In the genomic region with DNA sequence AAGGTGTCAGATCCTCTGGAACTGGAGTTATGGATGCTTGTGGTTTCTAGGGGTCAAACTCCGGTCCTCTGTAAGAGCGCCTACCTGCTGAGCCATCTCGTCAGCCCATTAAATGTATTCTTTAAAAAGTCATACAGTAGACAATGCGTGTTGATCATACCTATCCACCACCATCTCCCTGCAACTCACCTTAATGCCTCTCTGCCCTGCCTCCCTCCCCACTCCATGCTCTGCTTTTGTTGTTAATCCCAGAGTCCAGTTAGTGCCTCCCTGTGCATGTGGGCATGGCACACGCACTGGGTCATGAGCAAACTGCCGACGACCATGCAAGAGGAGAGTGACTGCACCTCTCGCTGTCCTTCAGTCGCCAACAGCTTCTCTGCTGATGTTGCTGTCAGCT, we compare ENCODE assay signal across 21 mouse cellular contexts. TPM values are rescaled to one million over a fixed set of nuclear protein-coding genes. Genes with fewer than 3 reads are reported as not detected.
DNase-seq lines count a peak whose midpoint lies in the region; ATAC-seq and TF ChIP-seq lines count a peak whose summit lies in the region.
"Had no signal": no experiment of that assay in that cellular context is flagged by ENCODE, and none has a peak within 500 bp of the region (broad histone marks: within the 10 kb centered on the region; RNA-seq: fewer than 3 reads in every experiment).

No protein-coding gene starts in this region.

- ATAC-seq in heart, embryonic 15.5 days (replicated peaks; ENCODE audit: insufficient number of reproducible peaks, insufficient read depth, low FRiP score, low read depth), result no peak
- ATAC-seq in kidney, postnatal 0 days (replicated peaks; ENCODE audit: low FRiP score, low read depth), result no peak
- no peak for ATAC-seq in kidney, embryonic 14.5 days (ENCODE audit: low FRiP score, low TSS enrichment)
- ATAC-seq: activated CD4-positive, CD25-positive, alpha-beta regulatory T cell, adult 4 months; forebrain, embryonic 16.5 days; hindbrain, embryonic 16.5 days; inflammation-experienced regulatory T-cells, adult 6 months; intestine, postnatal 0 days had no signal

- no peaks in the 10 kb centered on the region for H3K27me3 ChIP-seq in heart, embryonic 15.5 days
- no peaks in the 10 kb centered on the region for H3K27me3 ChIP-seq in kidney, postnatal 0 days (ENCODE audit: insufficient read depth, low read length)
- H3K27me3 ChIP-seq in kidney, embryonic 14.5 days (ENCODE audit: control insufficient read depth, insufficient read depth, low read length), result no peaks in the 10 kb centered on the region
- H3K27me3 ChIP-seq: embryonic facial prominence, embryonic 12.5 days had no signal

- no peak overlapping the region for H3K4me2 ChIP-seq in heart, embryonic 15.5 days
- H3K4me2 ChIP-seq in kidney, postnatal 0 days (ENCODE audit: low read length), result no peak overlapping the region
- H3K4me2 ChIP-seq in kidney, embryonic 14.5 days (replicated peaks; ENCODE audit: low read depth, low read length), result no peak overlapping the region
- H3K4me2 ChIP-seq: embryonic facial prominence, embryonic 12.5 days; heart, embryonic 11.5 days had no signal

- no peak for TF ChIP-seq CTCF in kidney, postnatal 0 days (IDR thresholded peaks at IDR 0.05; ENCODE audit: low read depth)

- H3K27ac ChIP-seq in heart, embryonic 15.5 days, result peak overlapping the region; percentile 27; the same call in 1 of the 2 replicates
- 0 out of 2 replicates have a peak overlapping the region, but pooled peaks have one; percentile 31 for H3K27ac ChIP-seq in kidney, postnatal 0 days
- H3K27ac ChIP-seq in kidney, embryonic 14.5 days (ENCODE audit: low read depth, low read length), result no peak overlapping the region
- H3K27ac ChIP-seq: embryonic facial prominence, embryonic 12.5 days; hindbrain, embryonic 10.5 days had no signal

- 77% methylated on average over 9 of the region's 9 CpGs for WGBS in heart, embryonic 15.5 days
- WGBS in kidney, postnatal 0 days, result 81% methylated on average over 9 of the region's 9 CpGs
- WGBS in kidney, embryonic 14.5 days, result 89% methylated on average over 9 of the region's 9 CpGs

- peaks cover 47% of the 10 kb centered on the region for H3K4me1 ChIP-seq in heart, embryonic 15.5 days (replicated peaks)
- H3K4me1 ChIP-seq in kidney, postnatal 0 days (replicated peaks; ENCODE audit: insufficient read depth, low read length), result peaks cover 3% of the 10 kb centered on the region; the same call in 1 of the 2 replicates
- 0 out of 2 replicates have a peak, but pooled peaks cover 2% of the 10 kb centered on the region for H3K4me1 ChIP-seq in kidney, embryonic 14.5 days (ENCODE audit: control insufficient read depth, insufficient read depth, low read length)
- H3K4me1 ChIP-seq: embryonic facial prominence, embryonic 12.5 days; hindbrain, embryonic 10.5 days had no signal

- H3K9ac ChIP-seq in heart, embryonic 15.5 days, result no peak overlapping the region
- H3K9ac ChIP-seq in kidney, postnatal 0 days (ENCODE audit: low read depth, low read length), result no peak overlapping the region
- no peak overlapping the region for H3K9ac ChIP-seq in kidney, embryonic 14.5 days (ENCODE audit: low read depth, low read length)
- H3K9ac ChIP-seq: embryonic facial prominence, embryonic 12.5 days had no signal

- H3K9me3 ChIP-seq in heart, embryonic 15.5 days (replicated peaks), result no peaks in the 10 kb centered on the region
- no peaks in the 10 kb centered on the region for H3K9me3 ChIP-seq in kidney, postnatal 0 days (replicated peaks; ENCODE audit: low read length)
- H3K9me3 ChIP-seq in kidney, embryonic 14.5 days (ENCODE audit: control insufficient read depth, low read length), result no peaks in the 10 kb centered on the region
- H3K9me3 ChIP-seq: embryonic facial prominence, embryonic 12.5 days; G1E; hindbrain, embryonic 10.5 days had no signal

- no peak for DNase-seq in heart, adult 9 months (ENCODE audit: low spot score in 2 of 2)
- DNase-seq in kidney, postnatal 0 days (ENCODE audit: low spot score), result no peak
- peak; percentile 75 for DNase-seq in ES-CJ7 (ENCODE audit: low read depth, low spot score)
- DNase-seq in R1 (ENCODE audit: low read depth, low spot score), result peak; percentile 74
- no peak for DNase-seq in right cerebral cortex, postnatal 25 days
- DNase-seq: adrenal gland, postnatal 14 days; cerebellum, adult 11-12 months; cerebellum, adult 9-10 months; cerebellum, postnatal 25 days; gastrocnemius, postnatal 10 days had no signal

- no peaks in the 10 kb centered on the region for H3K36me3 ChIP-seq in heart, embryonic 15.5 days
- H3K36me3 ChIP-seq in kidney, postnatal 0 days (ENCODE audit: insufficient read depth, low read length), result no peaks in the 10 kb centered on the region
- H3K36me3 ChIP-seq in kidney, embryonic 14.5 days (ENCODE audit: control insufficient read depth, insufficient read depth, low read length), result peaks cover 7% of the 10 kb centered on the region; the same call in 1 of the 2 replicates

- no peak overlapping the region for H3K4me3 ChIP-seq in heart, embryonic 15.5 days
- H3K4me3 ChIP-seq in kidney, postnatal 0 days (replicated peaks; ENCODE audit: low read depth, low read length), result no peak overlapping the region
- no peak overlapping the region for H3K4me3 ChIP-seq in kidney, embryonic 14.5 days (ENCODE audit: low read length)
- H3K4me3 ChIP-seq: embryonic facial prominence, embryonic 12.5 days; hindbrain, embryonic 10.5 days had no signal

RNA-seq across cellular contexts. Expression of gene Gsk3b, which starts 21.2 kb away (rescaled TPM):
- 38.2 and 40.0 TPM in 2 replicates for polyA plus RNA-seq in heart, embryonic 15.5 days (2015; fragmentation: Nextera tagmentation; extraction: Ambion mirVana)
- polyA plus RNA-seq in kidney, postnatal 0 days (2015; fragmentation: Nextera tagmentation; extraction: Ambion mirVana), result 43.8 and 48.7 TPM in 2 replicates
- polyA plus RNA-seq in kidney, embryonic 14.5 days (2014; fragmentation: Nextera tagmentation; extraction: Ambion mirVana), result 82.6 and 86.2 TPM in 2 replicates

Comparison
In these comparisons a context has a peak if more than half of its experiments do, and no peak if none do; other contexts are left out.
1. DNase-seq: peak in ES-CJ7 (single experiment) and R1 (single experiment); none in heart, adult 9 months (0 of 2), kidney, postnatal 0 days (single experiment) and right cerebral cortex, postnatal 25 days (single experiment).